Mouse (Mus musculus): ENCODE results near the gene Vmn1r132.
"Not testable (repeated sequence)": the region's sequence is repeated elsewhere in the genome, so short reads cannot be mapped to it uniquely, and the experiment has no call there.

Vmn1r132 gene

GRCm38 (mm10) chr7:21613792-21614191 is at the start of gene Vmn1r132:
Gene Vmn1r132, plus strand, starts transcription at chr7:21614092.
- DNase-seq (ENCODE audit: low read depth, low spot score), result not testable (repeated sequence)

Measured in telencephalon, adult 2 months (tissue).